Mouse (Mus musculus) telencephalon, adult 2 months (tissue): ENCODE measurements at regions not wholly inside any gene's neighbourhood (a gene's known extent, or its start where the extent isn't known, plus 50 kb on each side); places are given as distances from the start of the nearest gene placed in this dataset.
"Not testable (repeated sequence)": the region's sequence is repeated elsewhere in the genome, so short reads cannot be mapped to it uniquely, and the experiment has no call there.

Experiments used
- DNase-seq: peaks from one replicate; pipeline ENCODE4 v3.0.0-alpha.2; 2011; ENCODE audit warnings: low read depth, low spot score

DNA sequence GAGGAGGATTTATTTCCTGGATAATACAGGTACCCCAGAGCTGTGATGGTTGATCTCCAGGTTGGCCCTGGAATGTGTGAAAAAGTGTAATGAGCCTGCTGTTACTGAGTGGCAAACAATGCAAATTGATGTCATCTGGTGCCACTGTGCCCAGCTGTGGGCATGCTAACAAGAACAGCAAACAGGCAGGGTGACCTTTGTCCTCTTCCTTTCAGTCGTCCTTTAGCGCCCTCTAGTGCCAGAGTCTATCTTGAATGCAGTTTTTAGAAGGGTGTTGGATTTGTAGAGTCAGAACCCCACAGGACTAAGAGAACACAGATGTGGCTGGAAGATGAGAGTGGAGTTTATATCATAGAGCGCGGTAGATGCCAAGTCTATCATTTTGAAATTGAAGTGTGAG is 164.3 kb downstream of the Sdhaf3 start:
- DNase-seq: peak; percentile 6

DNA sequence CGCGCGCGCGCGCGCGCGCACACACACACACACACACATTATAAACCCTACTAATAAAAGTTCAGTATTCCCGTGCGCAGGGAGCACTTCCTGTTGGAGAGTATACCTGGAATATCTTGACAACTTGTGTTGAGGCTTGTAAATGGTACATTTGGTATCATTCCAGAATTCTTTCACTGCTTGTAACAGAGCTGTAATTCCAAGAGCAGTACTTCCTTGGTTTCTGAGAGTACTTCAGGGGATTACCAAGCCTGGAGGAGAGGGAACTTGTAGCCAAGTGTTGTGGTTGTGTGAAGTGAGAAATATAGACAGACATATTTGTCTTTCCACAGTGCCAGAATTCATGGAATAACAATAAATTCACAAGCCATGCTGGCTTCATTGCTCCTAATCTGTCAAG is 177.2 kb downstream of the Sdhaf3 start:
- no peak for DNase-seq

DNA sequence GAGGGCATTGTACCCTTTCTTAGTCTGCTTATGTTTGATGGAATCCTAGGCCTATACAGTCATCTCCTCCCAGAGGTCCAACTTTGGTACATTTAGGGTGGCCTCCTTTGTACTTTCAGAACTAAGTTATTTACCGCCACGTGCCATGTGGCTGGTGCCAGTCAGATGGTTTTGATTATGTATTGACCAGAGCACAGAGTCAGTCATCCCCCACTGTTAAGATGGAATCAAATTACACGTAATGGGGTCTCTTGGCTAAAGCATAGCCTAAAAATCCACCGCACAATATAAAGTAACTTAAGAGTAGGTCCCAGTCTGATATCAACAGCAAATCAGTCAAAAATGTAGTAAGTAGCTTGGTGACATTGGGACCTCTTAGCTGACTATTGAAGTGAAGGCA is 178.3 kb downstream of the Sdhaf3 start:
- no peak for DNase-seq

DNA sequence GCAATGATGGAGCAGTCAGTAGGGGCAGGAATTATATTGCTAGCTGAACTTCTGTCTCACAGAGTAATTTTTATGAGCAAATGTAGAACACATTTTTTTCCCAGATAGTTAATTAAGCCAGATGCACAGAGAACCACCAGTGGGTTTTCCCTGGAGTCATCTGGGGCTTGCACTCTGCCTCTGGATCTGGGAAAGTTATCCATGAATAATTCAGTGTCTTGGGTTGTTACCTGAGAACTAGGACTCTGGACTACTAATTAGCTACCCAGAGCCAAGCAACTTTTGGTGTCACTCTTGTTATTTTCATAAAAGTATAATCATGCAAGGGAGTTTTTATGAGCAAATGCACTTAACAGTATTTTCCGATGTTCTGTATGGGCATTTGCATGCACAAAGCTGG is 179.1 kb downstream of the Sdhaf3 start:
- DNase-seq: no peak

DNA sequence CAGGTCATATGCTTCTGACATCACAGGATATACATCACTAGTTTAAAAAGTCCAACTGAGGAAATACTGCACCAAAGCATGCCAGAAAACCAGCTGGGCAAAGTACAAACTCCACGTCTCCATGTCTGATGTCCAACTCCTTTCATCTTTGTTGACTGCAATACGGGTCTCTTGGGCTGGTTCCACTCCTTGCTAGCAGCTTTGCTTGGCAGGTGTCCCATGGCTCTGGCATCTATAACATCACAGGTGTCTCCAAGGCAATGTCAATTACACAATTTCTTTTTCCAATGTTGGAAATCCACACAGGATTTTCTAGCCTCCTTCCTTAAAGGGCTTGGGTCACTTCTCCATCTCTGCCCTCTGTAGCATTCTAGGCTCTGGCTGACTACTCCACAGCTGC is 225.9 kb downstream of the Sdhaf3 start:
- DNase-seq: no peak

DNA sequence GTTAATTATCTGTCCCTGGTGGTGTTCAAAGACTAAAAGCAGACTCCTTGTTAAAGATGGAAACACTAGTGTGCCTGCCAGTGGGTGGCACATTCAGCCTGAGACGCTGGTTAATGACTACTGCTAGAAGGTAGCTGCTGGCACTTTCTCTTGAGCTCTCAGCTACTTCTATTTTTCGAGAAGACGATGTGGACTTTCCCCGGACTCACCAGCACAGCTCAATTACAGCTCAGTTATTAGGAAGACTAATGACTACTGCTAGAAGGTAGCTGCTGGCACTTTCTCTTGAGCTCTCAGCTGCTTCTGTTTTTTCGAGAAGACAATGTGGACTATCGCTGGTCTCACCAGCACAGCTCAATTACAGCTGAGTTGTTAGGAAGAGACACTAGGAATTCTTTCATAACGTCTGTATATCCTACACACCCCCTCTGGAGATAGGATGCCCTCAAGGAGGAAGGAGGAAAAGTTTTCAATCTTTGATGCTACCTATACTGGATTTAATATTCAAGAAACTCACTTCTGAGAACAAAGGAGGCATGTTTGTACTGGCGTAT is 243.3 kb downstream of the Sdhaf3 start:
- DNase-seq: no peak

DNA sequence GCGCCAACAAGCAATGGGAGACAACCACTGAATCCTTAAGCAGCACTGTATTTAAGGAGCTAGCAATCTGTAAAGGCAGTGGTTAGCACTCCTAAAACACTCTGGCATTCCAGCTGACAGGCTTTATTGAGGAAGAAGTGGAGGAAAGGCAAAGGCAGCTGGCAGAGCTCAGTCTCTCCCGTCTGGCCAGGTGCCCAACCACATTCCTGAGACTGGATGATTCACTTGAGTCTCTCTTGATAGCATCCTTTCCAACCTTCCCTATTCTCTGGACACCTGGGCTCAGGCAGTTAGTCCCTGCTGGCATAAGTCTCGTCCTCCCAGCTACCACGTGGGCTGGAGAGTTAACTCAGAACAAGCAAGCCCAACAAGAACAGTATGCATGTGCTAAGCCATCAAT is 260.1 kb downstream of the Sdhaf3 start:
- peak; percentile 38 for DNase-seq

DNA sequence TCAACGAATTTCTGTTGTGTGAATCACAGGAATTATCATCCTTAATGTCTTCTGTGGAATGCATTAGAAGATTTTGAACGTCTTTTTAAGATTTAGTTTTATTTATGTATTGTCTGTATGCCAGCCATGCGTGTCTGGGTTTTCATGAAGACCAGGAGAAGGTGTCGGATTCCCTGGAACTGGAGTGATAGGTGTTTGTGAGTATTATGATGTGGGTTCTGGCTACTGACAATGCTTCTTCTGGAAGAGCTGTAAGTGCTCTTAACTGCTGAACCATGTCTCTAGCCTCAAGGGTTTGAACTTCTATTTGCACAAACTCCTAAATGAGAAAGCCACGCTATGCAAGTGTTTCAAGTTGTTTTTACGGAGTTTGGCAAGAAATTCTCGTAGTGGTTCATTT is 296.5 kb downstream of the Sdhaf3 start:
- no peak for DNase-seq

DNA sequence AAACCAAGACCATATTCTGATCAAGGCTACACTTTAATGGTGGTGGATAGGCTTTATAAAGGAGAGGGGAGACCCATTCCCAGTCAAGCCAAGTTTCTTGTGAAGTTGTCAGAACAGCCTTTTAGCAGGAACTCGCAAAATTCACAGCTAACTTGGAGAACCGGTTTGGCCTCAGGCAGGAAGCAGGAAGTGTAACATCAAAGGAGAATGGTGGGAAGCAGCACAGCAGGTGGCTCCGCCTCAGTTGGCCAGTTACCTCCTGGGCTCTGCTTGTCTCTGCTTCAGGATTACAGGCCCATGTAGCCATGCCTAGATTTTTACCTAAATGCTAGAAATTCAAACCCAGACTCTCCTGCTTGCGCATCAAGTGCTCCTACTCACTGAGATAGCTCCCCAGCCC is 277.2 kb upstream of the Tac1 start:
- no peak for DNase-seq

DNA sequence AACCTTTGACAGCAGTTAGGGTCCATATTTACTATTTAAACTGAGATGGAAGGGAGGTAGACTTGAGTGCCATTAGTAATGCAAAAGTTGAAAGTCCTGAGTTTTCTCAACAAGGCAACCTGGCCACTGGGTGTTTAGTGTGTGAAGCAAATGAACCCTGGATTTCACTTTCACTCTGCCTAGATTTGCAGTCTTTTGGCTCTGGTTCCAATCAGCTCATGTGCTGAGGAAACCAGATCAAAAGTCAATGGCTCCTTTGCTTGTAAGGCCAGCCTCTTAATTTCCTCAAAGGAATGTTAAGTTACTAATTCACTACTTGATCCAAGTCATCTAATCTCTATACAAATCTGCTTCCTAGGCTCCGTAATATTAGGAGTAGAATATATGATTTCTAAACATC is 247.7 kb upstream of the Tac1 start:
- DNase-seq: no peak

DNA sequence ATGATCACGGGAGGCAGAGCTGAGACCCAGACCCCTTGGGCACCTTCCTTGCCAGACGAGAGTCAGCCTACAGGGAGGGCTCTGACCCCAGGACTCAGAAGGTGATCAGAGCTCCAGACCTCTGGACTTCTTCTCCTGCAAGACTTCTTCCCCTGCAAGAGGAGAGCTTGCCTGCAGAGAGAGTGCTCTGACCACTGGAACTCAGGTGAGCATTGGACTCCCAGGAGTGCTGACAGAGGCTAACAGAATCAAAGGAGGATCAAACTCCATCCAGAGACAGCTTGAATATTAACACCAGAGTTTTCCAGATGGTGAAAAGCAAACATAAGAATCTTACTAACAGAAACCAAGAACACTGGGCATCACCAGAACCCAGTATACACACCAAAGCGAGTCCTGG is 241.2 kb upstream of the Tac1 start:
- no peak for DNase-seq

DNA sequence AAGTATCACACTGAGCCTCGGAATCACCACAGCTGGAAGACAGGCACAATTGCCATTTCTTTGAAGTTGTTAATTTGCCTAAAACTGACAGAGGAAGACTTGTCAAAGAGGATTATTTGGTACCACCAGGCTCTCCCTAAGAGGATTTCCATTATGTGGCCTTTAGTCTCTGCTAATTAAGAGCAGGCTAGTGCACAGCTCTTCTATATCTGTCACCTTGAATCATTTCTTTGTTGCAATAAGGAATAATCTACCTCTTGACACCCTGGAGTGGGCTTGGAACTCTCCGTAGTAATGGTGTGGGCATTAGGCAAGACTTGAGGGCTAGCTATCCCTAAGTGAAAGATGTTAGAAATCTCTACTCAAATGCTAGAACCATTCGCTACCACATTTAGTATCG is 227.7 kb upstream of the Tac1 start:
- no peak for DNase-seq

DNA sequence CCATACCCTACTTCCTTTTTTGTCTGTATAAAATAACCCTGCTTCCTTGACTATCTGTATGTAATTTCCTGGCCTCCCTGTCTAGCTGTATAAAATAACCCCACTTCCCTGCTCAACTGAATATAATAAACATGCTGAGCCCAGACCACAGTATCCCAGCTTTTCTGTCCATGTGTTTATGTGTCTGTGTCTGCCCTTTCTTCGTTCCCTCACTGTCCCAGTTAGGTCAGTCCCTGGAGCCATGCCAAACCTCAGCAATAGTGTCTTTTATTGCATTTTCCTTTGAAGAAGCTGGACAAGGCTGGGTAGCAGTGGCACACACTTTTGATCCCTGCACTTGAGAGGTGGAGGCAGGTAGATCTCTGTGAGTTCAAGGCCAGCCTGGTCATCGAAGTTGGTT is 198.0 kb upstream of the Tac1 start:
- DNase-seq: no peak

DNA sequence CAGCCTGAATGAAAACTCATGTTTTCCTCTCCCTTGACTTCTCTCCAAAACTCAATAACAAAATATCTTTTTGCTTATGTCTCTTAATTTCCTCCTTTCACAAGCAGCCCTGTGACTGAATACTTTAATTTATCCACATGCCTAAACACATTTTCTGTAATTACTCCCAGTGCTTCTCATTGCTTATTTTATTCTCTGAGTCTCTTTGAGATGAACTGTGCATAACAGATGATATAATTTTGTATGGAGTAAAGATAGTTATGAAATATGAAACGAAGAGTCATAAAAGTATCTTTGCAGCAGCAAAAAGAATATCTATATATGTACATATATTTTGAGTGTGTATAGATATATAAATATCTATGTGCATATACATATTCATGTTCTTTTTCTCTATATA is 187.5 kb upstream of the Tac1 start:
- no peak for DNase-seq

DNA sequence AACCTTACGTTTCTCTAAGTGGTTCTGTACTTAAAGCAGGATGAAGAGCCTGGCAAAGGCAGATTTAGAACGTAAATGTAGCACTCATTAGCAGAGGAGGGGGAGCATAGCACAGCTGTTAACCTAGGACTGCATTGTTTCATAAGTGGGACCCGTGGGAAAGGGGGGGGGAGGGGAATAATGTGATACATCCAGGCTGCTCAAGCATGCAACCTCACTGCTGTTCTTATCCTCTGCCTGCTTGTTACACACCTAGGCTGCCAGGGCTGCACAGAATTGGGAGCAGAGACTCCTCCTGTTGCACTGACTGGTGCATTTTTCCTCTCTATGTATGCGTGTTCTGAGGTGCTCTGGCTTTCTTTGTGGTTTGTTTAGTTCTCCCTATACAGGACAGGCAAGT is 180.1 kb upstream of the Tac1 start:
- no peak for DNase-seq

DNA sequence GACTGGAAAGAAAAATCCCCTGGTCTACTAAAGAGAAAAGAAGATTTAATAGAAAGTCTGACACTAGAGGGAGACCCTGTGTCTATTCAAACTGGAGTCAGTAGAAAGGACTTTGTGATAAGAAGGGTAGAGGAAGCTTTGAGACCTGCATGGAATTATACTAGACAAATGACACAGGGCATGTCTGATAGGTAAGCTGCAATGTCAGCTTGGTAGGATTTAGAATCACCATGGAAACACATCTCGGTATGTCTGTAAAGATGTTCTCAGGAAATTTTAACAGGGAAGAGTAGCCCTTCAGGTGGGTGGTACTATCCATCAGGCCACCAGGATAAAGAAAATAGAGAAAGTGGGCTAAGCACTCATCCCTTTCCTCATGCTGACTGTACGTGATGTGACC is 178.8 kb upstream of the Tac1 start:
- DNase-seq: no peak

DNA sequence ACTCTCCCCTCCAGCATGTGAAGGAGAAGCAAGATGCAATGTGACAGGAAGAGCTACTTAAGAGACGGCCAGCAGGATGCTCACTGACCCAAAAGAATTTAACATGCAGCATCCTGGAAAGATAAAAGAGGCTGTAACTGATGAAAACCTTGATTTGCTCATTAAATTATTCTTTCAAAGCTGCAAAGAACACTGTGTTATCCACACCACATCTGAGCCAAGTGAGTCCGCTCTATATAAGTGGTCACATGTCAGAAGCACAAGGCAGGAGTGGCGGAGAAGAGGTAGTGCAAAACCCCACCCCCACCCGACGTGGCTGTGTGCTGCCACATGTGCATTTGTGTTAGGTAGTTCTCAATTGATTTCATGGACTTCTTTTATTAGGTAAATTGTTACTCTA is 176.0 kb upstream of the Tac1 start:
- no peak for DNase-seq

DNA sequence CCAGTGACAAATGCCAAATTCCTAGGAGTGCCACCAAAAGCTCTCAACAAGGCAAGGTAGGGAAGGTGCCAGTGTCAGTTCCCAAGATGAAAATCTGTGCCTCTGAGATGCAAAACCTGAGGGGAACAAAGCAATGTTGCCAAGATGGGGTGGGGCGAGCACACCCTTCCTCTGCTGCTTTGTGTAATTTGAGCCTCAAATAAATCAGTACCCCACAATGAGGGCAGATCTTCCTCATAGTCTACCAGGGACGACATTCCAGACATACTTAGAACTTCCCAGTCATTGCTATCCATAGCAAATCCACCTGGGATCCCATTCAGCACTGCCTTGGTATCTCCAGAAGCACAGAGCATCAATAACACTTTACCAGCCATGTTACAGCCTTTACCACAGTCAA is 129.9 kb upstream of the Tac1 start:
- DNase-seq: no peak

DNA sequence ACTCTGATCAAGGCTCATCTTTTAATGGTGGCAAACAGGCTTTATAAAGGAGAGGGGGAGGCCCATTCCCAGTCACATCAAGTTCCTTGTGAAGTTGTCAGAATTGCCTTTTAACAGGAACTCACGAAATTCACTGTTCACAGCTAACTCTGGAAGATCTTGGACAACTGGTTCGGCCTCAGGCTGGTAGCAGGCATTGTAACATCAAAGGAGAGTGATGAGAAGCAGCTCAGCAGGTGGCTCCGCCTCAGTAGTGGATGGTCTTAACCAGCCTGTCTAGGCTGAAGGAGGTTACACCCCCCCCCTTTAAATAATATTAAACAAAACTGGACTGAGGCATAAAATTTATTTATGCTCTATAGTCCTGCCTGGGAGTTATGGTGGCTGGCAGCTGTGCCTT is 113.0 kb upstream of the Tac1 start:
- DNase-seq: no peak

DNA sequence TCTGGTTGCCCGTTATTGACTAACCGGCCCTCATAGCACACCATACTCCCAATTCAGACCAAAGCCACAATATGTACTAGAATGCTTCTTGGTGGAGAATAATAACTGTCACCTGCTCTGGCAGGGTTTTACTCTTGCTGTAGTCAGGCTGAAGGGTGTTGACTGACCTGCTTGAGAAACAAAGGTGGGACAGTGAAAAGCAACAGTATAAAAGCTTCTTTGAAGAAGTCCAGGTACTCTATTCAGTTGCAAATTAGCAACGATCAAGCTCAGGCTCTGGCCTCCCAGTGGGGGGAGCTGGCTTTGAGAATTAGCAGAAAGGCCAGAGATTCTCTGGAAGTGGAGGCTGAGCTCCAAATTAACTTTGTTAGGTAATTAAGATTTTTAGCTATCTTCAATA is 112.4 kb upstream of the Tac1 start:
- not testable (repeated sequence) for DNase-seq

DNA sequence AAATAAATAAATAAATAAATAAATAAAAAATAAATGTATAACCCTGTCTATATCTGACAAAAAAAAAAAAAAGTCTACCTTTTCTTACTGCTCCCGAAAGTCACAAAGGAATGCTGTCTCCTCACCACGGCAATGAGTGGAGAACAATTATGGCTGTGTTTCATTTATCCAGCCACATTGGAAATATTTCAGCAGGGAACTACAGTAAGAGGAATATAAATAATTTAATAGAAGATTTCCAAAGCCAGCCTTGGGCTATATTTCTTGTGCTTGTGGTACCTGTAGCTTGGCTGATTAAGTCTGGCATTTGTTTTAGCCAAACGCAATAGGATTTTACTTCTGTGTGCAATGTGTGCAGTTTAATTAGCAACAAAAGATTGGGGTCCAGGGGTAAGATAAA is 98.8 kb upstream of the Tac1 start:
- no peak for DNase-seq

DNA sequence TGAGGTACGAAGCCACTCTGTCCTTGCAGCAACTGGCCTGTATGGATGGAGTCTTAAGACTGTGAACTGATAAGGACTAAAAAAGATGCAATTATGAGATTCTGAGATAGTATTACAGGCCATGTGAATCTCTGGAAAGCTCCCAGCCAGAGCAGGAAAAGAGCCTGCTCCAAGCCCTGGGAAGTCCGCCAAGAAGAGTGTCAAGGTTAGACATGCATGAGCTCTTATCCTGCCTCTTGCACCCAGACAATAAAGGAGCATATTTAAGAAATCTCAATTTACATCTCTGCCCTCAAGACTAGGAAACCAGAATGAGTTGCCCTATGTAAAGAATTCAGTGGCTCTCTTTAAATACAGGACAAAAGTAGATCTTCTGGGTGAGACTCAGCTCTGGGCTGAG is 90.8 kb upstream of the Tac1 start:
- DNase-seq: no peak

DNA sequence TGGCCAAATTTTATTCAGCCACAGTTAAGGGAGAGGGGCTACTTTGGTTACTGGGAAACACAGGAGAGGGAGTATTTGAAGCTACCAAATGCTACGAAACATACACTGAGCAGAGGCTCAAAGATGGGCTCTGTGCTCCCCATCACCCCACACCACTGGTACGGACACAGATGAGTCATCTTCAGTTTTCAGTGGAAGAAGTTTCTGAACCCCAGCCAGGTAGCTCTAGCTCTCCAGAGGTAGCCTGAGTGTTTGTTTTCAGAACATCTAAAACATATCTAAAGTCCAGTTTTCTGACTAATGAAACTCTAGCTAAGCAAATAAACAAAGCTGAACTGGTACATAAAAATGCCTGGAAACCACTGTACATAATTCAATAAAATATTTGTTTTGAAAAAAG is 90.3 kb upstream of the Tac1 start:
- no peak for DNase-seq

DNA sequence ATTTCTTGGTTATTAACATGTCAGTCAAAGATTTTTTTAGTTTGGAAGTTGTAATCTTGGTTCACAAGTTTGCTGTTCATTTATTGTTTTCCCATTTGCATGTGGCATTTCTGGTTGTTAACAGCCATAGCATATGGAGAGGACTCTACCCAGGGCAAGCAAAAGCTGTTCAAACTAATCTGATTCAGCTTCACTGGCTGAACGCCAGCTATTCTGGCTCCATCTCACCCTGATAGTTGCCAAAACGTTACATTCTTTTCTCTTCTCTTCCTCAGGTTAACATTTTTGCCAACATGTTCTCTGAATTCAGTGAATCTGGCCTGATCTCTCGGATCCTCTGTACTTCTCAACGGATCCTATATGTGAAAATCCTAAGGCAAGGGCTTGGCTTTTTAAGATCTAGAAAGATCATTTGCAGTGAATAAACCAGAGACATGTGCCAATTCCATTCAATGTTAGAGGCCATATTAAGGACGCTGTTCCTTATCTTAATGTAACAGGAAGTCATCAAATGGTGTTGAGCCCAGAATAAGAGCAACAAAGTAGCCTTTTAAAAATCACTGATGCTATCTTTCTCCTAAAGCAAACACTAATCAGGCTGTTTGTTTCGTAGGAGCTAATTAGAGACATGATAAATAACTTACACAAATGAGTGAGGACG is 82.2 kb upstream of the Tac1 start:
- no peak for DNase-seq
